Mouse (Mus musculus): ENCODE data around the gene Magi3.

DNA sequence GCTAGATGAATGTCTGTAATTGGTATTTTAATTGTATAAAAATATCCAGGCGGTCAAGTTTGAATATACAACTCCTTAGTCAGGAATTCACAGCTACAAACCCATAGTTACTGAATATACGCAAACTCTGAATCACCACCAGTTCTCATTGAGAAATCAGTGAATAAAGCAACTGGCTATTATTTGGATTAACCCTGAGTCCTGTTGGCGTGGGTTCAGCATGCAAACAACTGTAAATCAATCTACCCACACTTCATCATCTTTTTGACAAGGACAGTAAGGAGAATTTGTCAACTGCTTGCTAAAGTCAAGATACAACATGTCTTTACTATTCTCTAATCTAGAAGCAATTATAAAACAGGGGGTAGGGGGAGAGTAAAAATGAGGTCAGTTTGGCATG is 110.7 kb downstream of the Magi3 start:
- TF ChIP-seq GATA1 (IDR thresholded peaks at IDR 0.05; ENCODE audit: low read length) (no peak), TAL1 (IDR thresholded peaks at IDR 0.05; ENCODE audit: low read length) (no peak)

Measured in erythroblast, embryonic 14.5 days (primary cell).